ENCODE assay signal across 24 mouse cellular contexts in genomic region chr1:172903313-172903712, GRCm38 (mm10). TPM values are rescaled to one million over a fixed set of nuclear protein-coding genes. Genes with fewer than 3 reads are reported as not detected.
"Had no signal": no experiment of that assay in that cellular context is flagged by ENCODE, and none has a peak within 500 bp of the region (broad histone marks: within the 10 kb centered on the region; RNA-seq: fewer than 3 reads in every experiment).

No protein-coding gene starts in this region.

- H3K27me3 ChIP-seq: lung, embryonic 15.5 days; megakaryocyte, embryonic 14.5 days; midbrain, embryonic 13.5 days; midbrain, embryonic 15.5 days; neural tube, embryonic 12.5 days; stomach, embryonic 15.5 days had no signal

- H3K9ac ChIP-seq: lung, embryonic 15.5 days; midbrain, embryonic 13.5 days; midbrain, embryonic 15.5 days; neural tube, embryonic 12.5 days; stomach, embryonic 15.5 days had no signal

- ATAC-seq: lung, postnatal 0 days; midbrain, embryonic 13.5 days; midbrain, embryonic 15.5 days had no signal

- H3K9me3 ChIP-seq: lung, embryonic 15.5 days; megakaryocyte, embryonic 14.5 days; midbrain, embryonic 13.5 days; midbrain, embryonic 15.5 days; neural tube, embryonic 12.5 days; stomach, embryonic 15.5 days had no signal

- H3K27ac ChIP-seq: lung, embryonic 15.5 days; macrophage; midbrain, embryonic 13.5 days; midbrain, embryonic 15.5 days; neural tube, embryonic 12.5 days; stomach, embryonic 15.5 days; stomach, postnatal 0 days had no signal

- DNase-seq: lung, postnatal 14 days; lung, postnatal 36 days; right cerebral cortex, postnatal 14 days; thymus, adult 2 months; thymus, postnatal 25 days; thymus, postnatal 4 days had no signal

- H3K4me1 ChIP-seq: lung, embryonic 15.5 days; megakaryocyte, embryonic 14.5 days; midbrain, embryonic 13.5 days; midbrain, embryonic 15.5 days; neural tube, embryonic 12.5 days; stomach, embryonic 15.5 days had no signal

- H3K4me2 ChIP-seq: lung, embryonic 15.5 days; midbrain, embryonic 11.5 days; midbrain, embryonic 13.5 days; midbrain, embryonic 15.5 days; neural tube, embryonic 12.5 days; stomach, embryonic 15.5 days had no signal

- H3K4me3 ChIP-seq: lung, embryonic 15.5 days; megakaryocyte, embryonic 14.5 days; midbrain, embryonic 13.5 days; midbrain, embryonic 15.5 days; neural tube, embryonic 12.5 days; stomach, embryonic 15.5 days had no signal

- H3K36me3 ChIP-seq: lung, embryonic 15.5 days; midbrain, embryonic 13.5 days; midbrain, embryonic 15.5 days; neural tube, embryonic 12.5 days; stomach, embryonic 15.5 days had no signal

RNA-seq across cellular contexts. Expression of gene Apcs, which starts 8.5 kb away (rescaled TPM):
- total RNA-seq: megakaryocyte progenitor cell, adult 5-6 weeks; midbrain, postnatal 0 days; monocyte, adult 5-6 weeks; neutrophil, adult 5-6 weeks had no signal
- polyA plus RNA-seq: macrophage; midbrain, embryonic 11.5 days; midbrain, embryonic 13.5 days; midbrain, embryonic 15.5 days; midbrain, postnatal 0 days; neural tube, embryonic 12.5 days; neural tube, embryonic 14.5 days; spleen, adult 2 months; testis, adult 2 months; thymus, adult 2 months; urinary bladder, adult 2 months had no signal

RNA-seq across cellular contexts. Expression of gene Olfr16, which starts 46.9 kb away (rescaled TPM):
- total RNA-seq: megakaryocyte progenitor cell, adult 5-6 weeks; midbrain, postnatal 0 days; monocyte, adult 5-6 weeks had no signal
- polyA plus RNA-seq: lung, embryonic 15.5 days; lung, postnatal 0 days; macrophage; midbrain, embryonic 11.5 days; midbrain, embryonic 13.5 days; midbrain, embryonic 15.5 days; midbrain, postnatal 0 days; neural tube, embryonic 12.5 days; neural tube, embryonic 14.5 days; spleen, adult 2 months; stomach, embryonic 15.5 days; stomach, postnatal 0 days; thymus, adult 2 months; urinary bladder, adult 2 months had no signal
